Mouse (Mus musculus) T-helper 1 cell (primary cell): ENCODE results near the gene Ppil1.
"Not testable (repeated sequence)": the region's sequence is repeated elsewhere in the genome, so short reads cannot be mapped to it uniquely, and the experiment has no call there.

Experiments used
- in situ Hi-C: fragments of 300-600 bp; cut with MboI, MseI; formaldehyde crosslinking; loops from one replicate; pipeline ENCODE4 v1.15.1; 2025; ENCODE audit warnings: high pct_unique_total_duplicates

Gene Ppil1

DNA sequence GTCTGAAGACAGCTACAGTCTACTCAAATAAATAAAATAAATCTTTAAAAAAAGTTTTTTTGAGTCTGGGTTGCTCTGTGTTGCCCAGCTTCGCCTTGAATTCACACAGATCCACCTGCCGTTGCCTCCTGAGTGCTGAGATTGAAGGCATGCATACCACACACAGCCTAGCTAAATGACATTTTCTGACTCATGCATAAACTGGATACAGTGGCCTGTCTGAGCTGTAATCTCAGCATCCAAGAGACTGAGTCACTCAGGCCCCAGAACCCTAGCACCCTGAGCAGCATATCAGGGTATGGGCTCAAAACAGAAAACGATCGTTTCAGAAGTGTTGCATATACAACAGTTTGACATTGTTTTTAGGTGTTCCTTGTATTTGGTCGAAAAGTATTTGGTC, 17.6 kb upstream of the Ppil1 start:
- in situ Hi-C loops: no loop called here

DNA sequence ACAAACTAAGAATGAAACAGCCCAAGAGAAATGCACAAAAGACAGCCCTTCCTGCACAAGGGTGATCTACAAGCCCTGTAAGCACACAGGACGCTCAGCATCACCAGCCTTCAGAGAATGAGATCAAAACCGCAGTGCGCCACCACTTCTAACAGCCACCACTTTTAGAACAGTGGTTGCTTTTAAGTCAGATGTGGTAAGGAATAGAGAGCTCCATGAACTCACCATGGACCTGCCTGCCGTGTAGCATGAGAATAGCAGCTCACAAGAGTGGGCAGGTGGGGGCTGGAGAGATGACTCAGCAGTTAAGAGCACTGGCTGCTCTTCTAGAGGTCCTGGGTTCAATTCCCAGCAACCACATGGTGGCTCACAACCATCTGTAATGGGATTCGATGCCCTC, 16.4 kb upstream of the Ppil1 start:
- in situ Hi-C loops: no loop called here

DNA sequence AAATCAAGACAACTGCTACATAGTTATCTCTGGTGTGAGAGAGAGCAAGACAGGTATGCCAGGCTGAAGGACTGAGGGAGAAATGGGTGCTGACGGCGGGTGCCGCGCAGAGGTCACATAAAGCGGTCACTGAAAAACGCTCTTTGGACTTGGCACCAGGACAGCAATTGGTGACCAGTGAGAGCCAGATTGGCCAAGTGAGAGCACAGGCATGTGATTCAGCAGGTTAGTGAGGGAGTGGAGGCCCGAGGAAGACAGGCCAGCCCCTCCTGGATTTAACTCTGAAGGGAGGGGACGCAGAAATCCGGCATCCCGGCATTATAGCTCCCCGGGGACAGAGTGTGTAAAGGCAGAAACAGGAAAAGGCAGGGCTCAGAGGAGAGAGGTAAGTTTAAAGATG, 9.9 kb upstream of the Ppil1 start:
- in situ Hi-C loops: no loop called here

DNA sequence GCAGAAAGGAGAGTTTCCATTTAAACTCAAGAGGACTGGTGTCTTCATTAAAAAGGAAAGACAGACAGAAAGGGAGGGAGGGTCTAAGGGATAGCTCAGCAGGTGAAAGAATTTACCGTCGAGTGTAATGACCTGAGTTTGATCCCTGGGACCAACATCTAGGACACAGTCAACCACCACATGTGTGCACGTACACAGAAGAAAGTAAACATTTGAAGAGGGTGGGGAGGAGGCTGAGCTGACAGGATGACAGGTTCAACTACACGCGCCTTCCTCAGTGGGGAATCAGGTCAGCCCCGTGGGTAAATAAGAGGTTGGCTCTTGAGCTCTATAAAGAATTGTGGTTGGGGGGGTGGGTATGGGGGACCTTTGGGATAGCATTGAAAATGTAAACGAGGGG, 9.2 kb upstream of the Ppil1 start:
- in situ Hi-C loops: no loop called here

DNA sequence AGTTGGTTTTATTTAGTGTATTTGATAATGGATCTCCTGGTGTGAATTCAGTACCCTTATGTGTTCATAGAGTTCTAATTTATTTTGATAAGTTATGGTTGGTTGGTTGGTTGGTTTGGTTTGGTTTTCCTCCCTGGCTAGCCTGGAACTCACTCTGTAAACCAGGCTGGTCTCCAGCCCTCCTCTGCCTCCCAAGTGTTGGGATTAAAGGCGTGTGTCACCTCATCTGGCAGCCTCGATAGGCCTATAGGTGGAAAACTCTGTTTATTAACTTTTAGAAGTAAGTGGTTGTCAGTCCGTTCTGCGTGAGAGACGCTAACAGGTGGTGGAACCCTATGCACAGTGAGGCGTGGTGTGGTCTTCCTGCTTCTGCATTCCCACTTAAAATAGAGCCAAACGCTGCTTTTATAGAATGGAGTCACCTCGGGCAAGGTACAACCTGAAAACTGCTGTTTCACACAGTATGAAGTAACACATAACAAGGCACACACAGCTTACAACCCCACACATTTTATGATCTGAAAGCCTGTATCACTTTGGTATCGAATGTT, 6.2 kb upstream of the Ppil1 start:
- in situ Hi-C loops: no loop called here

DNA sequence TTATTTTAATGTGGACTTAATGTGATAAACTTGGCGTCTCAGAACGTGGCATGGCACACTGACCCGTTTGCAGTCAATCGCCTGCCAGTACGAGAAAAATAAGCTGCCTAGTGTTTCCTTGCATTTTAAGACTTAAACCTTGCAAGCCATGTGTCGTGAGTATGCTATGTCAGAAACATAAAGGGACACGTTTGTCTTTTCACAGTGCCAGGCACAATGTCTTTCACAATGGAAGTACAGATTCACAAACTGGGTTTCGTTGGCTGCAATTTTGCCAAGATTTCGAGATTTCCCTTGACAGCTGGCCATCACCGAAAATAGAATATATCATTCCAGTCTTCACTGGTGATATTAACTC, 5.3 kb upstream of the Ppil1 start:
- in situ Hi-C loops: no loop called here

DNA sequence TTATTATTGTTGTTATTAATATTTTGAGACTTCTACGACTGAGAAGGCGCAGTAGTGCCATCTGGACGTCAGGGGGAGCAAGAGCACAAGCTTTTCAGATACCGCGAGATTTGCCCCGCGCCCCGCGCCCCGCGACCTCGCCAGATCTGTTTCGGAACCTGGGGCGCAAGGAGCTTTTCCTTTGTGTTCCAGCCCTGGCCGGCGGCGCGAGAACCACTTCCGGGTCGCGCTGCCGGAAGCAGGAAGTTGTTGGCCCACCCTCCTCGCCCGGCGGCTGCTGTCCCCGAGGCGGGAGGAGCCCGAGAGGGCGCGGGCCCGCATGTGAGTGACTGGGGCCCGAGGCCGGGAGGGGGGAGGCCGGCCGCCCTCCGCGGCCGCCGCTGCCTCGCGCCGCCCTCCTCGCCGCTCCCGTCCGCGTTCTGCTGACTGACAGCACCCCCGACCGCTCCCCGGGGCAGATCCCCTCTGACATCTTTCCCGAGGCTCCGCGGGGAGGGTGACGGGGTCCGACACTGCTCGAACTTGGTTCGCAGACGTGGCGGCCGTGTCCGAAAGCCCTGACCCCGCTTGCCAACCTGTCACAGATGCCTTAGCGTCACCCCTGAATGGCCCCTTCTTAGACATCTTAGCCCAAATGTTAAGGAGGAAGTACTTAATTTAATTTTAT, 4.8 kb upstream of the Ppil1 start, which contains the start of gene BC004004:
Gene BC004004, plus strand, starts transcription at position 107 of the 667 bp plus-strand sequence.
- in situ Hi-C loops: no loop called here

DNA sequence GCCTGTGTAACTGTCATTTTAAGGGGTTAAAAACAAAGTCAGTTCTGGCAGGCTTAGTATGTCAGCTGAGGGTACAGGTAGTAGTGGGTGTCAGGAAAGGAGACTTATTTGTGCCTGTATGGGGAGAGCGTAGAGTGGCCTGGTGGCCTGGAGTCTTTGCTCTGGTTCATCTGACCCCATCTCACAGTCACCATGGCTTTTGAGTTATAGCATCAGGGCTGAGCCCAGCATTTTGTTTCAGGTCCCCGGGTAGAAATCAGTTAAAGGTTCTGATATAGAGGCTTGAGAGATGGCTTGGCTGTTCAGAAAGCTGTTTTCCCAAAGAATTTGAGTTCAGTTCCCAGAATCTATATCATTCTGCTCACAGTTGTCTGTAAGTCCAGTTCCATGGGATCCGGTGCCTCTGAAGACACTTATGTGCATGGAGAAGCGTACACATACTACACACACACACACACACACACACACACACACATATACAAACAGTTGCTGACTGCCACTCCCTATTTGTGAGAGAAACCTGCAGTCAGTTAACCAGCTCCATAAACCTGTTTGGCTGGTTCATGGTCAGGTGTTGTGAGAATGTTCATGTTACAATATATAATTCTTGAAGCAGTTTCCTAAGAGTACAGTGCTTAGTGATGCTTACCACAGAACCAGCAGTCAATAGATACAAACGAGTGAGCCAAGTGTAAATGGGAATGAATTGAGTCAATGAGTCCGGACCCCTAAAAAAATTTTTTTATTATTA, 4.1 kb upstream of the Ppil1 start:
- in situ Hi-C loops: no loop called here

DNA sequence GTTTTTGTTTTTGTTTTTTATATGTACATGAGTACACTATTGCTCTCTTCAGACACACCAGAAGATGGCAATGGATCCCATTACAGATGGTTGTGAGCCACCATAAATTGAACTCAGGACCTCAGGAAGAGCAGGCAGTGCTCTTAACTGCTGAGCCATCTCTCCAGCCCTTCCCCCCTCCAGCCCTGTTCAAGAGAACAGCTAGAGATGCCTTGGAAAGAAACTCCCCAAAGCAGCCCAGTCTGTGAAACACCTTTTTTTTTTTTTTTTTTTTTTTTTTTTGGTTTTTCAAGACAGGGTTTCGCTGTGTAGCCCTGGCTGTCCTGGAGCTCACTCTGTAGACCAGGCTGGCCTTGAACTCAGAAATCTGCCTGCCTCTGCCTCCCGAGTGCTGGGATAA, 3.1 kb upstream of the Ppil1 start:
- in situ Hi-C loops: not testable (repeated sequence)

DNA sequence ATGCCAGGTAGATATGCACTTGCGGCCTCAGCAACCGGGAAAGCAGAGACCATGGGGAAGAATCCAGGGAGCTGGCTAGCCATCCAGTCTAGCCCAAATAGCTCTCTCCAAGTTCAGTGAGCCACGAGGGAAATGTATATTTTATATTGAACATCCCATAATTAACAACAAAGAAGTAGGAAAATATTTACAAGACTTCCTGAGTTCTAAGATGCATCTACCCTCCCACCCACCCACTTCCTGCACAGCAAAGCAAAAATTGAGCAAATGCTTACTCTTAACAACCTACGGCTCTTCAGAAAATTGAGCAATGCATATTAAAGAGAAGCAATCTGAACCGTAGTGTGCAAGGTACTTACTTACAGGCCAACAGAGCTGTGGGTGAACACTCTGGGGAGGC, 774 bp upstream of the Ppil1 start:
- in situ Hi-C loops: no loop called here

DNA sequence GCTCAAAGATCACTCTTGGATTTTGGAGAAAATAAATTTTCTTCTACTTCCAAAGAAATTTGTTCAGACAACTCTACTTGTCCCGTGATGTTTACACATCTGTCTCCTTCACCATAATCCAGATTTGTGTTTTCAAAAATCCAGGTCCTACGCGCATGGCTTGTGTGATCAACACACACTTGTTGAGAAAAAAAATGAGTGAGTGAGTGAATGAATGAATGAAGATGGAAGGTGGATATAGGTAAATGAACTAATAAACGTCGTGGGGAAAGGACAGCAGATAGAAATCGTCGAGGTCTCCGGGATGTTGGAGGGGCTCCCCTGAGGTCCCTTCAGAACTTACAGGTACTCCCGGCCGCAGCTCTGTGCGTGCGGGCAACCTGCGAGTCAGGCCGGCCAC, 569 bp downstream of the Ppil1 start:
- in situ Hi-C loops: no loop called here

DNA sequence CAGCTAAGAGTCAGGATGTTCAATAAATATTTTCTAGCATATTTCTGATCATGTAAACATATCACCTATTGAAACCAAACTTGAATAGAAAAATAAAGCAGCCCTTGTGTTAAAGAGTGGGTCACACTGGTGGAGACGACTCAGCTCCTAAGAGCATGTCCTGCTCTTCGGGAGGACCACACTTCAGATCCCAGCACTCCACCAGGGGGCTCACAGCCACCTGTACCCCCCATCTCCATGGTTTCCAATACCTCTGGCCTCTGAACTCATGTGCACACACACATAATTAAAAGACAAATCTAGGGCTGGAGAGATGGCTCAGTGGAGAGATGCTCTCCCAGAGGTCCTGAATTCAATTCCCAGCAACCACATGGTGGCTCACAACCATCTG, 1.7 kb downstream of the Ppil1 start:
- in situ Hi-C loops: no loop called here

DNA sequence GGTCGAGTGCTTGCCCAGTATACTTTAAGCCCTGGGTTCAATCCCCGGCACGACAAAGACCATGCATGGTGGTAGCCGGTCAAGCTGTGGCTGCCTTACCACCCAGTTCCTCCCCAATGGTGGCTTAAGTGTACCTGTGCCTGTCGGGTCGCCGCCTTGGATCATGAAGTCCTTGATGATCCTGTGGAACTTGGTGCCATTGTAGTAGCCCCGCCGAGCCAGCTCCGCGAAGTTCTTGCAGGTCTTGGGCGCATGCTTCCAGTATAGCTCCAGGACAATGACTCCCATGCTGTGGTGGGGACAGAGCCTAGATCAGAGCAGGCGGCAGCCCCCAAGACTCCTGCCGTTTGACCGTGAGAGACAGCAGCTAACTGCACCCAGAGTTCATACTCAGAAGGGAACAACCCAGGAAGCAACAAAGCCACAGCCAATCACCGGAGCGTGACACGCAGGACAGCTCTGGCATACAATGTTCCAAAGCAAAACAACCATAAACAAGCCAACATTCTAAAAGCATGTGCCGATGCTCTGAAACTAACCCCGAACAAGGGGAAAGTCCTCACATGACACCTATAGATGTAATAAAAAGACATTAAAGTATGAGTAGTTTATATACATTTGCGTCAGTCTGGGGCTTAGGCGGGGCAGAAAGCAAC, 2.3 kb downstream of the Ppil1 start:
- in situ Hi-C loops: no loop called here

DNA sequence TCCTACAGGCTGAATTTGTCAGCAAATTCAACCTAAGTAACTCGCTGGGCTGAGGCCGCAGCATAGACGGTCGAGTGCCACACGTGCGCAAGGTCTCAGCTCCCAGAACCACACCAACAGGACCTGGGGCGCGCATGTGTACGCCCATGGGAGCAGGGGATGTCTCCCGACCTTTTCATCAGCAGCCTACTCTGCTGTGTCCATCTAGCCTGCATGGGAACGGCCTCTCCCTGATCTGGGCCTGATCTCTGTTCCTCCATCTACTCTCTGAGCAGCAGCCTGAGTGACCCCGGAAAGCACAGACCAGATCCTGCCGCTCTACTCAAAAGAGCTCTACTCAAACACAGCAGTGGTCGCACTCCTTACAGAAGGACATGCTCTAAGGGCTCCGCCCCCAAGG, 3.5 kb downstream of the Ppil1 start:
- in situ Hi-C loops: no loop called here

DNA sequence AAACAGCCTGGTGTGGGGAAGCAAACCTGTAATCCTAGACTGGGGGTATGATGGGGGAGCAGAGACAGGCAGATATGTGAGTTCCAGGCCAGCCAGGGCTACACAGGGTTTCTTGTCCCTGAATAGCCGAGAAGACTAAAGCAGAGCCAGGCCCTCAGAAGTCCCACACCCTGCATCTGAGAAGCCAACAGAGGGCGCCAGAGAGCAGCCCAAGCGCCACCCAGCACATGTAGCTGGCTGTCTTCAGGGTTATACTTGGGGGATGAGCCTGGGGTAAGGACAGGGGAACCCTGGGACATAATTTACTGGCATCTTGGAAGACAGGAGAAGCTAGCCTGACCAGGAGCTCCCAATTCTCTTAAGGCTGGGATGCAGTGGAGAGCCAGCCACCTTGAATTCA, 4.5 kb downstream of the Ppil1 start:
- in situ Hi-C loops: loop anchor here (10.0 kb wide), 1 partner anchor 255 kb away; no protein-coding TSS in a partner anchor

DNA sequence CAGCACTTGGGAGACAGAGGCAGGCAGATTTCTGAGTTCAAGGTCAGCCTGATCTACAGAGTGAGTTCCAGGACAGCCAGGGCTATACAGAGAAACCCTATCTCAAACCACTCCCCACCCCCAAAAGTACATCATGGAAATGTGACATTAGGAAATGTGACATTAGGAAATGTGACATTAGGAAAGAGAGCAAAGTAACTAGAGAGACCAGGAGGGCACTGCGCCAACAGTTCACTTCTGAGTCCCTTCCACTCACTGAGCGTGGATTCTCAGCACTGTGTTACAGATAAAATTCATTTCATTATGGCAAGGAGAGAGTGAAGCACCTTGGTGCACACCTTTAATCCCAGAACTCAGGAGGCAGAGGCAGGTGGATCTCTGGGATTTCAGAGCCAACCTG, 5.1 kb downstream of the Ppil1 start:
- in situ Hi-C loops: loop anchor here (10.0 kb wide), 1 partner anchor 256 kb away; no protein-coding TSS in a partner anchor

DNA sequence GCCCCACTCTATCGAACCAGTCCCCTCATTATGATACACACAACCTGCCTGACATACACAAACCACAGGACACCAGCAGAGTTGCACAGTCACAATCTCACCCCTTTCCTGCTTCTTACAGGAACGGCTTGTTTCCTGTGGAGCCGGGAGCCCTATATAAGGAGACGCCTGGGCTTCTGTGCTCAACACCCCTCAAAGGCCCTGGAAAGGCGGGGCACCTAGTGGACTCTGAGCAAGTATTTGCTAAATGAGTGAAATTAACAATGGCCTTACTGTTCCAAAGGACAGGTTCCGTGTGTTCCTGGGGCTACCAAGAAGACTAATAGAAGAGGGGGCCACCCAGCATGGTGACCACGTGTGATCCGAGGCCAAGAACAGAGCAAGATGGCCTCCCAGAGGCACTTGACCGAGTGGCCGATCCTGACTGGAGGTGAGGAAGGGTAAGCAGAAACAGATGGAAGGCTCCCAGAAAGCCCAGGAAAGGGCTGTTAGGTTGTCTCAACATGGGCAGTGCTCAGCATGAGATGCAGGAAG, 5.9 kb downstream of the Ppil1 start:
- in situ Hi-C loops: loop anchor here (10.0 kb wide), 1 partner anchor 257 kb away; no protein-coding TSS in a partner anchor

DNA sequence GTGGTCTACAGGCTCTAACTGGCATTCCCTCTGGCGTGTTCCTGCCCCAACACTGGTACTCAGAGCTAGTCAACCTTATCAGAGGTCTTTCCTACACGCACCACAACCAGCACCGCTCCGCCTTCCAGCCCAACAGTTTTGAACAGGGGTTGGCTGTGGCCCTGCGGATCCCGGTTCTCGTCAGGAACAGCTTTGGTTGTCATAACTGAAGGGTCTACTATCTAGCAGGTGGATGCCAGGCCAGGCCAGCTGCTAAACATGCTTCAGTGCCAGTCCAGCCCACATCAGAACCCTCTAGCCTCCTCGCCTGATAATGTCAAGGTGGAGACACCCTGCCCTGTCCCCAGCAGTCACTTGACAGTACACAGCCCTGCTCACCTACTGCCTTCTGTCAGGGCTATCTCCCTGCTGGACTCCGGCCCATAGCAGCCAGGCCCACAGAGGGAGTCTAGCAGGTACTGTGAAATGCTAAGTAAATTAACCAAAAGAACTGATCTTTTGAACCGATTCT, 6.9 kb downstream of the Ppil1 start:
- in situ Hi-C loops: loop anchor here (10.0 kb wide), 1 partner anchor 258 kb away; no protein-coding TSS in a partner anchor

DNA sequence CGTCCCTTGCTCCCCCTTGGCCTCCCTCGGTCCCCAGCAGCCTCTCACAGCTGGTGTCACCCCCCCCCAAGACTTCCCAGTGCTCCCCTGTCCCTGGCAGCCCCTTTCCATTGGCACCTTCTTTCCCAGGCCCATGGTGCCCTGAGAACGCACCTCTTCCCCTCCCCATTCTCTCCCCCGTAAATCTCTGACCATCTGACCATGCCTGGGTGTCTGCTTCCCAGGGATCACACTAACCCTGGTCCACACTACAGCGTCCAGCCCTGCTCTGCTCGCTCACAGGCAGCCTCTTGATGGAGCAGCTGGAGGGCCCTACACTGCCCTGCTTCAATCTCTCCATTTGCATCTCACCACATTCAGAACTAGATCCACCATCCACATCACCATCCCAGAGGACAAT, 7.5 kb downstream of the Ppil1 start:
- in situ Hi-C loops: loop anchor here (10.0 kb wide), 1 partner anchor 258 kb away; no protein-coding TSS in a partner anchor

DNA sequence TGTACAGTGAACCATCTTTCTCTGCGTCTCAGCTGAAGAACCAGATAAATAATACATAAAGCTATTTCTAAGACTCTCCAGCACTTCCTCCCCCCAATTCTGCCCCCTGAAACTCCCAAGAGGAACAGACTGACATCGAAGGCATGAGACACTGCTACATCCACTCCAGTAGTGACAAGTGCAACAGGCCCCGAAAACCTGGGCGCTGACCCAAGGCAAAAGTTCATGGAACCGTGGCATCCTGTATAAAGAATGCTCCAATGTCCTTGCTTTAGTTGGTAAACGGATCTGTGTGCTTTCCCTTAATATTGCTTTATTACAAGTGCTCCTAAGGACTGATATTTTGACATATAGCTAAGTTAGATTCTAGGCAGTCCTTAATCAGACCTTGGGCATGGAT, 9.2 kb downstream of the Ppil1 start:
- in situ Hi-C loops: loop anchor here (10.0 kb wide), 1 partner anchor 260 kb away; no protein-coding TSS in a partner anchor

DNA sequence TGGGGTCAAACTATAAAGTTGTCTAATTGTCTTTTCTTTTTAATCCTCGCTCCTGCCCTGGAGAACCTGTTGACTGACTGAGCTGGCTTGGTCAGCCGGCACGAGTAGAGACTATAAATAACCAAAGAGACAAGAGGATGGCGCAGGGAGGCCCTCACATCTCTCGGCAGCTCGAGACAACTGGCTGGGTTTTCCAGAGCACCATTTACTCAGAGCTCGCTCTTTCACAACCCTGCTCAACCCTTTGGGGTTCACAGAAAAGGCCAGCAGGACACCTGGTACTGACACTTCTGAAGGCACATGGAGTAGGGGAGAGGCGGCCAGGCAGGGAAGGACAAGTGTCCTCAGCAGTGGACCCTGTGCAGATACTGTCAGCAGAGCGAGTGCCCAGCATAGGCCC, 10.3 kb downstream of the Ppil1 start:
- in situ Hi-C loops: loop anchor here (10.0 kb wide), 1 partner anchor 261 kb away; no protein-coding TSS in a partner anchor

DNA sequence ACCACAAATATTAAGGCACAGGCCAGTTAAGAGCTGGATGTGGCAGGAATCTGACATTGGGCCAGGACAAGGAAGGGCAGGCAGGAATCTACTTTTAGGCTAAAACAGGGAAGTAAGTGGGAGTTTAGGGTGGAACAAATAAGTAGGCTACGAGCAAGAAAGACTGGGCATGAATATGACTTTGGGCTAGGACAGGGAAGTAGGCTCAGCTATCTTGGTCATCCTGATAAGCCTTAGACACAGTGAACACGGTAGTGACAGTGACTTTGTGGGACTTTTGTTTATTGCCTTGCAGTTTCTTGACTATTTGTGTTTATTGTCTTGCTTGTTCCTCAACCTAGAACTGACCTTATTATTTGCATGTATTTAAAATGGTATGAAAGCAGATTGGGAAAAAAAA, 10.8 kb downstream of the Ppil1 start:
- in situ Hi-C loops: loop anchor here (10.0 kb wide), 1 partner anchor 262 kb away; no protein-coding TSS in a partner anchor
